Mouse (Mus musculus) lung, postnatal 0 days (tissue): ENCODE results near the gene Hoxb4.

Source experiments
- CTCF ChIP-seq: IDR thresholded peaks from 2 replicates; pipeline ENCODE4 v1.5.1; 2016; ENCODE audit warnings: antibody characterized with exemption, mild to moderate bottlenecking
- EP300 ChIP-seq: IDR thresholded peaks from 2 replicates; pipeline ENCODE4 v1.6.1; 2016; ENCODE audit warnings: antibody characterized with exemption, mild to moderate bottlenecking, control low read depth

- TF ChIP-seq CTCF: peak; percentile 86
- no peak for TF ChIP-seq EP300
These were observed 39.3 kb upstream of the Hoxb4 start for GRCm38 (mm10) chr11:96278773-96279172.
